10 mouse cellular contexts compared by ENCODE assay signal in genomic region chr2:32740916-32741272, GRCm38 (mm10). TPM values are rescaled to one million over a fixed set of nuclear protein-coding genes. Genes with fewer than 3 reads are reported as not detected.
DNase-seq lines count a peak whose midpoint lies in the region; ATAC-seq and TF ChIP-seq lines count a peak whose summit lies in the region.
"Had no signal": no experiment of that assay in that cellular context is flagged by ENCODE, and none has a peak within 500 bp of the region (broad histone marks: within the 10 kb centered on the region; RNA-seq: fewer than 3 reads in every experiment).

TSS of gene 6330409D20Rik (minus strand) at chr2:32741016.

- no peak within 1 kb of the TSS for H3K27ac ChIP-seq in kidney, embryonic 14.5 days (ENCODE audit: low read depth, low read length)
- H3K27ac ChIP-seq in embryonic facial prominence, embryonic 14.5 days (replicated peaks; ENCODE audit: low read depth, low read length), result no peak within 1 kb of the TSS
- peak within 1 kb of the TSS; percentile 23; the same call in 1 of the 2 replicates for H3K27ac ChIP-seq in intestine, embryonic 15.5 days
- H3K27ac ChIP-seq in midbrain, postnatal 0 days (ENCODE audit: low read depth, low read length), result peak within 1 kb of the TSS; percentile 93

- peaks cover 22% of the 10 kb centered on the region for H3K27me3 ChIP-seq in kidney, embryonic 14.5 days (ENCODE audit: control insufficient read depth, insufficient read depth, low read length)
- H3K27me3 ChIP-seq in embryonic facial prominence, embryonic 14.5 days (replicated peaks; ENCODE audit: control insufficient read depth, insufficient read depth, low read length), result peaks cover 14% of the 10 kb centered on the region
- H3K27me3 ChIP-seq in intestine, embryonic 15.5 days (replicated peaks), result peaks cover 30% of the 10 kb centered on the region
- H3K27me3 ChIP-seq in midbrain, postnatal 0 days (ENCODE audit: insufficient read depth, low read length), result no peaks in the 10 kb centered on the region

- no peak for DNase-seq in kidney, postnatal 25 days
- no peak for DNase-seq in embryonic facial prominence, embryonic 14.5 days (ENCODE audit: low spot score)
- DNase-seq in midbrain, postnatal 0 days (ENCODE audit: low spot score), result no peak
- DNase-seq in layer of hippocampus, adult 8-10 months (ENCODE audit: low spot score in 2 of 2), result no peak
- no peak for DNase-seq in thymus, postnatal 14 days
- no peak for DNase-seq in embryo, embryonic 10 days (ENCODE audit: low spot score)

- peak within 1 kb of the TSS; percentile 45 for H3K4me3 ChIP-seq in kidney, embryonic 14.5 days (ENCODE audit: low read length)
- peak within 1 kb of the TSS; percentile 52 for H3K4me3 ChIP-seq in embryonic facial prominence, embryonic 14.5 days (ENCODE audit: low read depth, low read length)
- peak within 1 kb of the TSS; percentile 47 for H3K4me3 ChIP-seq in intestine, embryonic 15.5 days (replicated peaks)
- peak within 1 kb of the TSS; percentile 86 for H3K4me3 ChIP-seq in midbrain, postnatal 0 days (ENCODE audit: low read depth, low read length)

- peak within 1 kb of the TSS; percentile 42; the same call in 1 of the 2 replicates for H3K9ac ChIP-seq in kidney, embryonic 14.5 days (ENCODE audit: low read depth, low read length)
- peak within 1 kb of the TSS; percentile 68 for H3K9ac ChIP-seq in embryonic facial prominence, embryonic 14.5 days (ENCODE audit: low read depth, low read length)
- H3K9ac ChIP-seq in intestine, embryonic 15.5 days, result peak within 1 kb of the TSS; percentile 46
- H3K9ac ChIP-seq in midbrain, postnatal 0 days (replicated peaks; ENCODE audit: low read length, poor library complexity, severe bottlenecking), result peak within 1 kb of the TSS; percentile 97

- 6% methylated on average over 11 of the region's 11 CpGs for WGBS in kidney, embryonic 14.5 days
- 9% methylated on average over 11 of the region's 11 CpGs for WGBS in embryonic facial prominence, embryonic 14.5 days
- 8% methylated on average over 11 of the region's 11 CpGs for WGBS in intestine, embryonic 15.5 days
- 6% methylated on average over 11 of the region's 11 CpGs for WGBS in midbrain, postnatal 0 days

- H3K9me3 ChIP-seq in kidney, embryonic 14.5 days (ENCODE audit: control insufficient read depth, low read length), result no peaks in the 10 kb centered on the region
- H3K9me3 ChIP-seq in embryonic facial prominence, embryonic 14.5 days (ENCODE audit: control insufficient read depth, low read length), result no peaks in the 10 kb centered on the region
- H3K9me3 ChIP-seq in intestine, embryonic 15.5 days, result no peaks in the 10 kb centered on the region
- H3K9me3 ChIP-seq in midbrain, postnatal 0 days (ENCODE audit: low read length), result no peaks in the 10 kb centered on the region

- no peak for TF ChIP-seq CTCF in midbrain, postnatal 0 days (IDR thresholded peaks at IDR 0.05)

- H3K4me2 ChIP-seq in kidney, embryonic 14.5 days (replicated peaks; ENCODE audit: low read depth, low read length), result peak within 1 kb of the TSS; percentile 87
- H3K4me2 ChIP-seq in embryonic facial prominence, embryonic 14.5 days (ENCODE audit: low read depth, low read length), result peak within 1 kb of the TSS; percentile 98
- H3K4me2 ChIP-seq in intestine, embryonic 15.5 days (replicated peaks), result peak within 1 kb of the TSS; percentile 94
- H3K4me2 ChIP-seq in midbrain, postnatal 0 days (ENCODE audit: low read depth, low read length, poor library complexity, severe bottlenecking), result peak within 1 kb of the TSS; percentile 71

- peaks cover 13% of the 10 kb centered on the region for H3K36me3 ChIP-seq in kidney, embryonic 14.5 days (ENCODE audit: control insufficient read depth, insufficient read depth, low read length)
- H3K36me3 ChIP-seq in embryonic facial prominence, embryonic 14.5 days (ENCODE audit: control insufficient read depth, insufficient read depth, low read length), result peaks cover 9% of the 10 kb centered on the region; the same call in 1 of the 2 replicates
- H3K36me3 ChIP-seq in intestine, embryonic 15.5 days, result 0 out of 2 replicates have a peak, but pooled peaks cover under 1% of the 10 kb centered on the region
- H3K36me3 ChIP-seq in midbrain, postnatal 0 days (ENCODE audit: insufficient read depth, low read length), result peaks cover 14% of the 10 kb centered on the region

- no peak for ATAC-seq in kidney, embryonic 14.5 days (ENCODE audit: low FRiP score, low TSS enrichment)
- no peak for ATAC-seq in embryonic facial prominence, embryonic 14.5 days (ENCODE audit: low read depth)
- no peak for ATAC-seq in intestine, embryonic 15.5 days
- no peak for ATAC-seq in midbrain, postnatal 0 days (ENCODE audit: low FRiP score)

- peaks cover 14% of the 10 kb centered on the region for H3K4me1 ChIP-seq in kidney, embryonic 14.5 days (ENCODE audit: control insufficient read depth, insufficient read depth, low read length)
- H3K4me1 ChIP-seq in embryonic facial prominence, embryonic 14.5 days (ENCODE audit: control insufficient read depth, insufficient read depth, low read length), result peaks cover 11% of the 10 kb centered on the region
- H3K4me1 ChIP-seq in intestine, embryonic 15.5 days (replicated peaks), result peaks cover 25% of the 10 kb centered on the region
- peaks cover 8% of the 10 kb centered on the region; the same call in 1 of the 2 replicates for H3K4me1 ChIP-seq in midbrain, postnatal 0 days (ENCODE audit: insufficient read depth, low read length)

RNA-seq across cellular contexts. Expression of gene 6330409D20Rik, which starts in this region (rescaled TPM):
- not detected in 2 replicates for polyA plus RNA-seq in kidney, embryonic 14.5 days (2014; fragmentation: Nextera tagmentation; extraction: Ambion mirVana)
- 0.33 and 0.45 TPM in 2 replicates for polyA plus RNA-seq in embryonic facial prominence, embryonic 14.5 days (2014; fragmentation: Nextera tagmentation; extraction: Ambion mirVana)
- 0.13 and 0.34 TPM in 2 replicates for polyA plus RNA-seq in intestine, embryonic 15.5 days (2015; fragmentation: Nextera tagmentation; extraction: Ambion mirVana)
- 2.5 and 3.8 TPM in 2 replicates for total RNA-seq in midbrain, postnatal 0 days (2014; rRNA removed)
- polyA plus RNA-seq in midbrain, postnatal 0 days (2015; fragmentation: Nextera tagmentation; extraction: Ambion mirVana), result 3.7 and 4.0 TPM in 2 replicates
- 1 to 10 TPM in 3 of 4 experiments, under 1 TPM in 1; 0.92 to 2.1 (median 1.5) TPM for total RNA-seq in layer of hippocampus, adult 8-10 months (2022)
- total RNA-seq: MEL had no signal
- polyA plus RNA-seq: gonadal fat pad, adult 2 months had no signal

Comparison
In these comparisons a context has a peak if more than half of its experiments do, and no peak if none do; other contexts are left out.
1. H3K27ac ChIP-seq: peak in intestine, embryonic 15.5 days (single experiment) and midbrain, postnatal 0 days (single experiment); none in kidney, embryonic 14.5 days (single experiment) and embryonic facial prominence, embryonic 14.5 days (single experiment).
2. H3K9ac ChIP-seq: peak in every context shown above with its lines; median percentile 97 in midbrain, postnatal 0 days; 68 in embryonic facial prominence, embryonic 14.5 days; 46 in intestine, embryonic 15.5 days; 42 in kidney, embryonic 14.5 days.
3. Peak in every context shown above with its lines, with median percentiles within 50 percentile points of each other: H3K4me2 ChIP-seq and H3K4me3 ChIP-seq.